Mouse (Mus musculus): Measurements from ENCODE around the gene Pdcl2. TPM values are rescaled to one million over a fixed set of nuclear protein-coding genes. Genes with fewer than 3 reads are reported as not detected.

Pdcl2 gene
- polyA plus RNA-seq, 1 experiment from 2014 or later = not detected

- Histone ChIP-seq H3K4me2 (no peak overlapping the region), H3K9ac (ENCODE audit: low read length) (no peak overlapping the region), H3K27me3 (ENCODE audit: control insufficient read depth, insufficient read depth, low read length) (no peaks in the 10 kb centered on the region), H3K36me3 (ENCODE audit: control insufficient read depth, insufficient read depth, low read length) (no peaks in the 10 kb centered on the region), H3K4me3 (ENCODE audit: low read depth, low read length) (no peak overlapping the region), H3K9me3 (ENCODE audit: control insufficient read depth, low read length) (no peaks in the 10 kb centered on the region), H3K27ac (ENCODE audit: low read depth, low read length) (no peak overlapping the region), H3K4me1 (ENCODE audit: control insufficient read depth, insufficient read depth, low read length) (no peaks in the 10 kb centered on the region)
- DNase-seq (ENCODE audit: low spot score, missing footprints) = no peak
- no peak for ATAC-seq (ENCODE audit: low FRiP score)
- 56% methylated on average over 2 of the region's 2 CpGs for WGBS
These were observed 15.2 kb upstream of the Pdcl2 start for GRCm38 (mm10) chr5:76346137-76346536.

- H3K27ac ChIP-seq (ENCODE audit: low read depth, low read length) = no peak overlapping the region
- H3K27me3 ChIP-seq (ENCODE audit: control insufficient read depth, insufficient read depth, low read length) = no peaks in the 10 kb centered on the region
- H3K36me3 ChIP-seq (ENCODE audit: control insufficient read depth, insufficient read depth, low read length) = no peaks in the 10 kb centered on the region
- H3K4me1 ChIP-seq (ENCODE audit: control insufficient read depth, insufficient read depth, low read length) = no peaks in the 10 kb centered on the region
- 86% methylated on average over 2 of the region's 2 CpGs for WGBS
- no peak overlapping the region for H3K4me2 ChIP-seq
- no peaks in the 10 kb centered on the region for H3K9me3 ChIP-seq (ENCODE audit: control insufficient read depth, low read length)
- ATAC-seq (ENCODE audit: low FRiP score) (no peak), DNase-seq (ENCODE audit: low spot score, missing footprints) (no peak)
- no peak overlapping the region for H3K9ac ChIP-seq (ENCODE audit: low read length)
- no peak overlapping the region for H3K4me3 ChIP-seq (ENCODE audit: low read depth, low read length)
These were observed 10.0 kb upstream of the Pdcl2 start for GRCm38 (mm10) chr5:76340931-76341330.

- Histone ChIP-seq H3K27me3 (ENCODE audit: control insufficient read depth, insufficient read depth, low read length) (no peaks in the 10 kb centered on the region), H3K27ac (ENCODE audit: low read depth, low read length) (no peak overlapping the region), H3K9me3 (ENCODE audit: control insufficient read depth, low read length) (no peaks in the 10 kb centered on the region), H3K36me3 (ENCODE audit: control insufficient read depth, insufficient read depth, low read length) (no peaks in the 10 kb centered on the region), H3K4me2 (no peak overlapping the region), H3K9ac (ENCODE audit: low read length) (no peak overlapping the region), H3K4me1 (ENCODE audit: control insufficient read depth, insufficient read depth, low read length) (no peaks in the 10 kb centered on the region), H3K4me3 (ENCODE audit: low read depth, low read length) (no peak overlapping the region)
- ATAC-seq (ENCODE audit: low FRiP score) = no peak
- 86% methylated on average over 8 of the region's 8 CpGs for WGBS
- DNase-seq (ENCODE audit: low spot score, missing footprints) = no peak
These were observed 6.1 kb upstream of the Pdcl2 start for GRCm38 (mm10) chr5:76337100-76337499.

GRCm38 (mm10) chr5:76333833-76334232 lies 2.9 kb upstream of the Pdcl2 start:
- no peaks in the 10 kb centered on the region for H3K36me3 ChIP-seq (ENCODE audit: control insufficient read depth, insufficient read depth, low read length)
- H3K4me3 ChIP-seq (ENCODE audit: low read depth, low read length) = no peak overlapping the region
- H3K9ac ChIP-seq (ENCODE audit: low read length) = no peak overlapping the region
- ATAC-seq (ENCODE audit: low FRiP score) = no peak
- no peaks in the 10 kb centered on the region for H3K4me1 ChIP-seq (ENCODE audit: control insufficient read depth, insufficient read depth, low read length)
- no peaks in the 10 kb centered on the region for H3K27me3 ChIP-seq (ENCODE audit: control insufficient read depth, insufficient read depth, low read length)
- WGBS = 35% methylated on average over 4 of the region's 4 CpGs
- H3K27ac ChIP-seq (ENCODE audit: low read depth, low read length) = no peak overlapping the region
- H3K9me3 ChIP-seq (ENCODE audit: control insufficient read depth, low read length) = no peaks in the 10 kb centered on the region
- no peak overlapping the region for H3K4me2 ChIP-seq
- DNase-seq (ENCODE audit: low spot score, missing footprints) = no peak

- no peaks in the 10 kb centered on the region for H3K36me3 ChIP-seq (ENCODE audit: control insufficient read depth, insufficient read depth, low read length)
- no peaks in the 10 kb centered on the region for H3K27me3 ChIP-seq (ENCODE audit: control insufficient read depth, insufficient read depth, low read length)
- DNase-seq (ENCODE audit: low spot score, missing footprints) (no peak), ATAC-seq (ENCODE audit: low FRiP score) (no peak)
- WGBS = 83% methylated on average over 2 of the region's 2 CpGs
- H3K4me2 ChIP-seq = no peak overlapping the region
- H3K4me3 ChIP-seq (ENCODE audit: low read depth, low read length) = no peak overlapping the region
- H3K9me3 ChIP-seq (ENCODE audit: control insufficient read depth, low read length) = no peaks in the 10 kb centered on the region
- no peak overlapping the region for H3K27ac ChIP-seq (ENCODE audit: low read depth, low read length)
- H3K4me1 ChIP-seq (ENCODE audit: control insufficient read depth, insufficient read depth, low read length) = no peaks in the 10 kb centered on the region
- H3K9ac ChIP-seq (ENCODE audit: low read length) = no peak overlapping the region
These were observed 3.7 kb downstream of the Pdcl2 start for GRCm38 (mm10) chr5:76327296-76327695.

- Histone ChIP-seq H3K27ac (ENCODE audit: low read depth, low read length) (no peak overlapping the region), H3K27me3 (ENCODE audit: control insufficient read depth, insufficient read depth, low read length) (no peaks in the 10 kb centered on the region), H3K4me1 (ENCODE audit: control insufficient read depth, insufficient read depth, low read length) (peaks cover 5% of the 10 kb centered on the region; the same call in 1 of the 2 replicates), H3K4me2 (no peak overlapping the region), H3K4me3 (ENCODE audit: low read depth, low read length) (no peak overlapping the region), H3K9me3 (ENCODE audit: control insufficient read depth, low read length) (no peaks in the 10 kb centered on the region), H3K9ac (ENCODE audit: low read length) (no peak overlapping the region), H3K36me3 (ENCODE audit: control insufficient read depth, insufficient read depth, low read length) (no peaks in the 10 kb centered on the region)
- ATAC-seq (ENCODE audit: low FRiP score) = no peak
- WGBS = 88% methylated on average over 4 of the region's 4 CpGs
- no peak for DNase-seq (ENCODE audit: low spot score, missing footprints)
These were observed 5.8 kb downstream of the Pdcl2 start for GRCm38 (mm10) chr5:76325113-76325512.

- 0 out of 2 replicates have a peak, but pooled peaks have one; percentile 40 for ATAC-seq (ENCODE audit: low FRiP score)
These were observed 9.4 kb downstream of the Pdcl2 start for GRCm38 (mm10) chr5:76321249-76322196.

GRCm38 (mm10) chr5:76308206-76308605 lies 22.8 kb downstream of the Pdcl2 start:
- H3K36me3 ChIP-seq (ENCODE audit: control insufficient read depth, insufficient read depth, low read length) = no peaks in the 10 kb centered on the region
- no peaks in the 10 kb centered on the region for H3K27me3 ChIP-seq (ENCODE audit: control insufficient read depth, insufficient read depth, low read length)
- H3K4me2 ChIP-seq = no peak overlapping the region
- H3K9ac ChIP-seq (ENCODE audit: low read length) = no peak overlapping the region
- H3K9me3 ChIP-seq (ENCODE audit: control insufficient read depth, low read length) = no peaks in the 10 kb centered on the region
- 82% methylated on average over 2 of the region's 2 CpGs for WGBS
- peaks cover 5% of the 10 kb centered on the region for H3K4me1 ChIP-seq (ENCODE audit: control insufficient read depth, insufficient read depth, low read length)
- no peak for ATAC-seq (ENCODE audit: low FRiP score)
- no peak for DNase-seq (ENCODE audit: low spot score, missing footprints)
- no peak overlapping the region for H3K4me3 ChIP-seq (ENCODE audit: low read depth, low read length)
- no peak overlapping the region for H3K27ac ChIP-seq (ENCODE audit: low read depth, low read length)

More at GRCm38 (mm10) chr5:76321249-76322196, 9.4 kb downstream of the Pdcl2 start:
- DNase-seq (ENCODE audit: low spot score, missing footprints) = peak; percentile 89
- WGBS = 19% methylated on average over 11 of the region's 11 CpGs
- peaks cover 5% of the 10 kb centered on the region; the same call in 1 of the 2 replicates for H3K4me1 ChIP-seq (ENCODE audit: control insufficient read depth, insufficient read depth, low read length)
- no peaks in the 10 kb centered on the region for H3K9me3 ChIP-seq (ENCODE audit: control insufficient read depth, low read length)
- H3K4me2 ChIP-seq = no peak overlapping the region
- H3K36me3 ChIP-seq (ENCODE audit: control insufficient read depth, insufficient read depth, low read length) = no peaks in the 10 kb centered on the region
- H3K27ac ChIP-seq (ENCODE audit: low read depth, low read length) = no peak overlapping the region
- H3K4me3 ChIP-seq (ENCODE audit: low read depth, low read length) = no peak overlapping the region
- H3K27me3 ChIP-seq (ENCODE audit: control insufficient read depth, insufficient read depth, low read length) = no peaks in the 10 kb centered on the region
- H3K9ac ChIP-seq (ENCODE audit: low read length) = no peak overlapping the region

- no peaks in the 10 kb centered on the region for H3K27me3 ChIP-seq (ENCODE audit: control insufficient read depth, insufficient read depth, low read length)
- DNase-seq (ENCODE audit: low spot score, missing footprints) (no peak), ATAC-seq (ENCODE audit: low FRiP score) (no peak)
- no peaks in the 10 kb centered on the region for H3K36me3 ChIP-seq (ENCODE audit: control insufficient read depth, insufficient read depth, low read length)
- no peak overlapping the region for H3K27ac ChIP-seq (ENCODE audit: low read depth, low read length)
- H3K4me2 ChIP-seq = no peak overlapping the region
- no peaks in the 10 kb centered on the region for H3K9me3 ChIP-seq (ENCODE audit: control insufficient read depth, low read length)
- 67% methylated on average over 3 of the region's 3 CpGs for WGBS
- H3K4me1 ChIP-seq (ENCODE audit: control insufficient read depth, insufficient read depth, low read length) = peaks cover 9% of the 10 kb centered on the region
- H3K9ac ChIP-seq (ENCODE audit: low read length) = no peak overlapping the region
- H3K4me3 ChIP-seq (ENCODE audit: low read depth, low read length) = no peak overlapping the region
These were observed 24.7 kb downstream of the Pdcl2 start for GRCm38 (mm10) chr5:76306261-76306660.
